Mouse (Mus musculus): ENCODE results near the gene Nabp2. TPM values are rescaled to one million over a fixed set of nuclear protein-coding genes. Genes with fewer than 3 reads are reported as not detected.

The Nabp2 gene
- polyA plus RNA-seq, 1 experiment from 2014 or later, result 73.0 TPM

GRCm38 (mm10) chr10:128442718-128443117 lies 31.4 kb upstream of the Nabp2 start:
- Histone ChIP-seq H3K4me1 (no peaks in the 10 kb centered on the region), H3K4me2 (no peak overlapping the region), H3K27ac (no peak overlapping the region), H3K36me3 (peaks cover 45% of the 10 kb centered on the region), H3K9ac (no peak overlapping the region), H3K9me3 (no peaks in the 10 kb centered on the region), H3K4me3 (no peak overlapping the region), H3K27me3 (no peaks in the 10 kb centered on the region)
- no peak for ATAC-seq (ENCODE audit: insufficient number of reproducible peaks, insufficient read depth, low FRiP score, low TSS enrichment, low read depth)
- WGBS, result 64% methylated on average over 1 of the region's 1 CpGs

DNA sequence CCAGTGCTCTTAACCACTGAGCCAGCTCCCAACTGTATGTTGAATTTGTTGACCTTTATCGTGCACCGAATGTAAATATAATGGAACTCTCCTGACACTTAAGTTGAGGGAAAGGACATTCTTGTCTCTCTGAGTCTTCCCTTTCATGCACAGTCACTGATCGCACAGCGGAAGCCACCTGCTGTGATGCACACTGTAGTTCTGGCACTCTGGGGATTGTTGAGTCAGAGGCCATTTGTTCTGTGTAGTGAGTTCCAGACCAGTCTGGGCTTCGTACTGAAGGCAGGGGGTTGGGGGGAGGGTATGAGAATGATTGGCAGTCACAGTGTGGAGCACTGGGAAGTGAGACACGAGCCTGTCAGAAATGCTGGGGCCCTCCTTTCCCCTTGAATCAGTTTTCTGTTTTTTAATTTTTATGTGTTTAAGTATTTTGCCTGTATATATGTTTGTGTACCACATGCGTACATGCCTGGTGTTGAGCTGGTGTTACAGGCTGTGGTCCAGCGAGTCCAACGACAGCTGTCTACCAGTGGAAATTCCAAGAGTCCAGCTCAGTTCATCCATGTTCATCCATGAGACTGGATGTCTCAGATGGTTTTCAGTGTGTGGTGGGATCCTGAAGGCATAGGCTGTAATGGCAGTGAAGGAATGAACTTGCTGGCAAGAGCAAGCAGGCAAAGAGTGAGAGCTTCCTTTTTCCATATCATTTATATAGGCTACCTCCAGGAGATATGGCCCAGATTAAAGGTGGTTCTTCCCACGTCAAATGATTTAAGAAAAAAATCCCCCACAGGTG lies 30.2 kb upstream of the Nabp2 start:
- Histone ChIP-seq H3K9me3 (no peaks in the 10 kb centered on the region), H3K4me3 (no peak overlapping the region), H3K27me3 (no peaks in the 10 kb centered on the region), H3K4me1 (no peaks in the 10 kb centered on the region), H3K27ac (no peak overlapping the region), H3K36me3 (peaks cover 56% of the 10 kb centered on the region), H3K4me2 (no peak overlapping the region), H3K9ac (no peak overlapping the region)
- ATAC-seq (ENCODE audit: insufficient number of reproducible peaks, insufficient read depth, low FRiP score, low TSS enrichment, low read depth), result no peak
- 89% methylated on average over 10 of the region's 10 CpGs for WGBS

- no peaks in the 10 kb centered on the region for H3K27me3 ChIP-seq
- no peak overlapping the region for H3K9ac ChIP-seq
- 71% methylated on average over 10 of the region's 10 CpGs for WGBS
- no peaks in the 10 kb centered on the region for H3K9me3 ChIP-seq
- no peaks in the 10 kb centered on the region for H3K4me1 ChIP-seq
- ATAC-seq (ENCODE audit: insufficient number of reproducible peaks, insufficient read depth, low FRiP score, low TSS enrichment, low read depth), result no peak
- H3K27ac ChIP-seq, result no peak overlapping the region
- H3K4me2 ChIP-seq, result no peak overlapping the region
- H3K4me3 ChIP-seq, result no peak overlapping the region
- H3K36me3 ChIP-seq, result peaks cover 67% of the 10 kb centered on the region
Observed at GRCm38 (mm10) chr10:128440407-128440806, 29.1 kb upstream of the Nabp2 start.

GRCm38 (mm10) chr10:128438675-128439279 lies 27.5 kb upstream of the Nabp2 start:
- Histone ChIP-seq H3K9ac (no peak overlapping the region), H3K27ac (no peak overlapping the region), H3K4me1 (no peaks in the 10 kb centered on the region), H3K4me3 (no peak overlapping the region), H3K9me3 (no peaks in the 10 kb centered on the region), H3K27me3 (no peaks in the 10 kb centered on the region), H3K36me3 (peaks cover 82% of the 10 kb centered on the region), H3K4me2 (no peak overlapping the region)
- WGBS, result 78% methylated on average over 10 of the region's 10 CpGs
- ATAC-seq (ENCODE audit: insufficient number of reproducible peaks, insufficient read depth, low FRiP score, low TSS enrichment, low read depth), result no peak

DNA sequence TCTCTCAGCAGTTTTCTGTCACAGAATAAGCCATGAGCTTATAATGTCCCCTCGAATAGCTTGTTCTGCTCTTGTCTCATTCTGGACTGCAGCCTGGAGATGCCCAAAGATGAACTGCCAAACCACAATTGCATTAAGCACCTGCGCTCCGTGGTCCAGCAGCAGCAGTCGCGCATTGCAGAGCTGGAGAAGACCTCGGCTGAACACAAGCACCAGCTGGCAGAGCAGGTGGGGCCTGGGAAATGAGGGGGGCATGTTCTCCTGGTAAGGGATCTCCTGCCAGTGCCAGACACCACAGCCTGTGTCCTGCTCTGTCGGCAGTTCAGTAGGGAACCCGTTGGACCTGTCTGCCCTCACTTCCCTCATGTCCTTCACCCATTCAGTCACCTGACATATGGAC lies 25.1 kb upstream of the Nabp2 start:
- Histone ChIP-seq H3K4me3 (no peak overlapping the region), H3K9ac (no peak overlapping the region), H3K9me3 (no peaks in the 10 kb centered on the region), H3K4me2 (no peak overlapping the region), H3K27ac (no peak overlapping the region), H3K36me3 (peaks cover 89% of the 10 kb centered on the region), H3K4me1 (no peaks in the 10 kb centered on the region), H3K27me3 (no peaks in the 10 kb centered on the region)
- ATAC-seq (ENCODE audit: insufficient number of reproducible peaks, insufficient read depth, low FRiP score, low TSS enrichment, low read depth), result no peak
- 93% methylated on average over 8 of the region's 8 CpGs for WGBS

- Histone ChIP-seq H3K36me3 (peaks cover 89% of the 10 kb centered on the region), H3K4me2 (no peak overlapping the region), H3K9ac (no peak overlapping the region), H3K27ac (no peak overlapping the region), H3K4me3 (no peak overlapping the region), H3K4me1 (no peaks in the 10 kb centered on the region), H3K27me3 (no peaks in the 10 kb centered on the region), H3K9me3 (no peaks in the 10 kb centered on the region)
- WGBS, result 84% methylated on average over 5 of the region's 5 CpGs
- ATAC-seq (ENCODE audit: insufficient number of reproducible peaks, insufficient read depth, low FRiP score, low TSS enrichment, low read depth), result no peak
Observed at GRCm38 (mm10) chr10:128435873-128436272, 24.6 kb upstream of the Nabp2 start.

DNA sequence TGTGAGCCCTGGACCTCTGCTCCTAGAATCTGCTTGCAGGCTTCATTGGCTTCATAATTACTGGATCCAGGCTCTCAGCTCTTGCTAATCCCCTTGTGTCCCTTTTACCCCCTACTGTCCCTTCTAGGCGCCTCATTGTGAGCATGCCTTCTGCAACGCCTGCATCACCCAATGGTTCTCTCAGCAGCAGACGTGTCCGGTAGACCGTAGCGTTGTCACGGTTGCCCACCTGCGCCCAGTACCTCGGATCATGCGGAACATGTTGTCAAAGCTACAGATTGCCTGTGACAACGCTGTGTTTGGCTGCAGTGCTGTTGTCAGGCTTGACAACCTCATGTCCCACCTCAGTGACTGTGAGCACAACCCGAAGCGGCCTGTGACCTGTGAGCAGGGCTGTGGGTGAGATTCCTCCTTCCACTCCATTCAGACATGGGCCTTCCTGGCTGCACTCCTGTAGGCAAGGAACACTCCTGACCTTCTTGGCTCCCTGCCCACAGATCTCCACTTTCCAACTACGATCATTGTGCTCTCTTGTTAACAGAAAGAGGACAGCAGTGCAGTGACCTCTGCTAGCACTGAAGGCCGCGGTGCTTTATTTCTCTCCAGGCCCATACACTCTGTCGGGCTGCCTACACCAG lies 24.0 kb upstream of the Nabp2 start:
- no peak overlapping the region for H3K4me2 ChIP-seq
- no peaks in the 10 kb centered on the region for H3K4me1 ChIP-seq
- H3K9me3 ChIP-seq, result no peaks in the 10 kb centered on the region
- no peak overlapping the region for H3K27ac ChIP-seq
- no peaks in the 10 kb centered on the region for H3K27me3 ChIP-seq
- ATAC-seq (ENCODE audit: insufficient number of reproducible peaks, insufficient read depth, low FRiP score, low TSS enrichment, low read depth), result no peak
- no peak overlapping the region for H3K4me3 ChIP-seq
- peaks cover 89% of the 10 kb centered on the region for H3K36me3 ChIP-seq
- no peak overlapping the region for H3K9ac ChIP-seq
- WGBS, result 91% methylated on average over 17 of the region's 17 CpGs

DNA sequence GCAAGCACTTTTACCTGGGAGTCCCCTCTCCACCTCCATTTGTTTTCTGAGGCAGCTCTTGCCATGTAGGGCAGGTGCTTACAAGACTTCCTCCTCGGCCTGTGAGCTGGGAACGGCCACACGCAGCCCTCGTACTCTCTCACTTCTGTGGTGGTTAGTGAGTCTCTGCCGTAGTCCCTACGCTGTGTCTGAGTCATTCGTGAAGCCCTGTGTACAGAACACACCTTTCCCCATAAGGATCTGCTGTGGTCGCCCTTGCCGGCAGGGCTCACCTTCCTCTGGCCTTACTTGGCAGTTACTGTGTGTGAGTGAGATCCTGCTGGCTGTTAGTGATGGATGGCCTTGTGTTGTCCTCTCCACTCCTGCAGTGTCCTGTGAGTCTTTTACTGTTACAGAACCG lies 23.4 kb upstream of the Nabp2 start:
- H3K9me3 ChIP-seq, result no peaks in the 10 kb centered on the region
- H3K4me2 ChIP-seq, result no peak overlapping the region
- no peaks in the 10 kb centered on the region for H3K27me3 ChIP-seq
- WGBS, result 89% methylated on average over 10 of the region's 10 CpGs
- no peaks in the 10 kb centered on the region for H3K4me1 ChIP-seq
- ATAC-seq (ENCODE audit: insufficient number of reproducible peaks, insufficient read depth, low FRiP score, low TSS enrichment, low read depth), result no peak
- no peak overlapping the region for H3K4me3 ChIP-seq
- H3K27ac ChIP-seq, result no peak overlapping the region
- H3K36me3 ChIP-seq, result peaks cover 89% of the 10 kb centered on the region
- H3K9ac ChIP-seq, result no peak overlapping the region

- no peak overlapping the region for H3K9ac ChIP-seq
- no peak overlapping the region for H3K4me2 ChIP-seq
- no peak overlapping the region for H3K4me3 ChIP-seq
- WGBS, result 91% methylated on average over 2 of the region's 2 CpGs
- no peaks in the 10 kb centered on the region for H3K27me3 ChIP-seq
- peaks cover 90% of the 10 kb centered on the region for H3K36me3 ChIP-seq
- no peak overlapping the region for H3K27ac ChIP-seq
- no peak for ATAC-seq (ENCODE audit: insufficient number of reproducible peaks, insufficient read depth, low FRiP score, low TSS enrichment, low read depth)
- no peaks in the 10 kb centered on the region for H3K9me3 ChIP-seq
- H3K4me1 ChIP-seq, result no peaks in the 10 kb centered on the region
Observed at GRCm38 (mm10) chr10:128433417-128433816, 22.1 kb upstream of the Nabp2 start.

GRCm38 (mm10) chr10:128429454-128429853 lies 18.2 kb upstream of the Nabp2 start:
- Histone ChIP-seq H3K9ac (no peak overlapping the region), H3K27ac (no peak overlapping the region), H3K4me1 (no peaks in the 10 kb centered on the region), H3K36me3 (peaks cover 76% of the 10 kb centered on the region), H3K9me3 (no peaks in the 10 kb centered on the region), H3K4me2 (no peak overlapping the region), H3K4me3 (no peak overlapping the region), H3K27me3 (no peaks in the 10 kb centered on the region)
- ATAC-seq (ENCODE audit: insufficient number of reproducible peaks, insufficient read depth, low FRiP score, low TSS enrichment, low read depth), result no peak
- 80% methylated on average over 4 of the region's 4 CpGs for WGBS

- Histone ChIP-seq H3K36me3 (peaks cover 76% of the 10 kb centered on the region), H3K27ac (no peak overlapping the region), H3K4me3 (no peak overlapping the region), H3K9me3 (no peaks in the 10 kb centered on the region), H3K27me3 (no peaks in the 10 kb centered on the region), H3K4me1 (no peaks in the 10 kb centered on the region), H3K9ac (no peak overlapping the region), H3K4me2 (no peak overlapping the region)
- no peak for ATAC-seq (ENCODE audit: insufficient number of reproducible peaks, insufficient read depth, low FRiP score, low TSS enrichment, low read depth)
- WGBS, result 92% methylated on average over 5 of the region's 5 CpGs
Observed at GRCm38 (mm10) chr10:128429052-128429451, 17.8 kb upstream of the Nabp2 start.

DNA sequence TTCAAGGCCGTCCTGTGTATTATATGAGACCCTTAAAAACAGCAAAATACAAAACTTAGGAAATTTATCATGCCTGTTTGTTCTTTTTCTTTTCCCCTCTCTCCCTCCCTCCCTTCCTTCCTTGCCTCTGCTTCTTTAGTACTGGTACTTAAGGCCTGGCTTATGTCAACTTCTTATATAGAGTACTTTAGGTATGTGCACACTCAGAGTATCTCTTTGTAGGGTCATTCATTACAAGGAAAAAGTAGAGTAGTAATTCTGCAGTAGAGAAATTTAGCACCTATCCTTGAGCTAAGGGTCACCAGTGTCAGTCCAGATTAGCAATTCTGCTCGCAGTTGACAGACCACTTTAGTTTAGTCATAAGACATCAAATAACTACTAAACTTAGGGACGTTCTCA lies 14.0 kb upstream of the Nabp2 start:
- Histone ChIP-seq H3K27ac (no peak overlapping the region), H3K9me3 (no peaks in the 10 kb centered on the region), H3K4me3 (no peak overlapping the region), H3K36me3 (peaks cover 85% of the 10 kb centered on the region), H3K4me2 (no peak overlapping the region), H3K4me1 (no peaks in the 10 kb centered on the region), H3K27me3 (no peaks in the 10 kb centered on the region), H3K9ac (no peak overlapping the region)
- ATAC-seq (ENCODE audit: insufficient number of reproducible peaks, insufficient read depth, low FRiP score, low TSS enrichment, low read depth), result no peak
- WGBS, result 90% methylated on average over 3 of the region's 3 CpGs
